Mouse (Mus musculus): ENCODE measurements at regions not wholly inside any gene's neighbourhood (a gene's known extent, or its start where the extent isn't known, plus 50 kb on each side); places are given as distances from the start of the nearest gene placed in this dataset.
"Not testable (repeated sequence)": the region's sequence is repeated elsewhere in the genome, so short reads cannot be mapped to it uniquely, and the experiment has no call there.

- ATAC-seq (replicated peaks; ENCODE audit: extremely low read depth, insufficient read depth, low FRiP score): no peak
- H3K36me3 ChIP-seq (ENCODE audit: control insufficient read depth, insufficient read depth): no peaks in the 10 kb centered on the region
- no peaks in the 10 kb centered on the region for H3K27me3 ChIP-seq (ENCODE audit: control insufficient read depth, insufficient read depth, low read length)
- H3K9me3 ChIP-seq (replicated peaks; ENCODE audit: control insufficient read depth, low read length): no peaks in the 10 kb centered on the region
- no peak overlapping the region for H3K9ac ChIP-seq (ENCODE audit: low read length)
- WGBS: 41% methylated on average over 6 of the region's 6 CpGs
- no peak overlapping the region for H3K4me3 ChIP-seq (ENCODE audit: low read length)
- no peak overlapping the region for H3K27ac ChIP-seq (ENCODE audit: low read length)
- H3K4me1 ChIP-seq (ENCODE audit: control insufficient read depth, insufficient read depth, low read length): no peaks in the 10 kb centered on the region
- no peak overlapping the region for H3K4me2 ChIP-seq (ENCODE audit: low read depth, low read length)
These were observed 79.5 kb upstream of the Spata13 start for GRCm38 (mm10) chr14:60554222-60554740.

- WGBS: 56% methylated on average over 5 of the region's 5 CpGs
- Histone ChIP-seq H3K4me3 (ENCODE audit: low read length) (no peak overlapping the region), H3K9ac (ENCODE audit: low read length) (no peak overlapping the region), H3K36me3 (ENCODE audit: control insufficient read depth, insufficient read depth) (no peaks in the 10 kb centered on the region), H3K27ac (ENCODE audit: low read length) (no peak overlapping the region), H3K4me1 (ENCODE audit: control insufficient read depth, insufficient read depth, low read length) (no peaks in the 10 kb centered on the region), H3K4me2 (ENCODE audit: low read depth, low read length) (no peak overlapping the region), H3K27me3 (ENCODE audit: control insufficient read depth, insufficient read depth, low read length) (no peaks in the 10 kb centered on the region), H3K9me3 (replicated peaks; ENCODE audit: control insufficient read depth, low read length) (no peaks in the 10 kb centered on the region)
- ATAC-seq (replicated peaks; ENCODE audit: extremely low read depth, insufficient read depth, low FRiP score): no peak
These were observed 77.3 kb upstream of the Spata13 start for GRCm38 (mm10) chr14:60556541-60556940.

- H3K4me2 ChIP-seq (ENCODE audit: low read depth, low read length): no peak overlapping the region
- H3K4me3 ChIP-seq (ENCODE audit: low read length): no peak overlapping the region
- no peak for ATAC-seq (replicated peaks; ENCODE audit: extremely low read depth, insufficient read depth, low FRiP score)
- 77% methylated on average over 4 of the region's 4 CpGs for WGBS
- H3K27me3 ChIP-seq (ENCODE audit: control insufficient read depth, insufficient read depth, low read length): no peaks in the 10 kb centered on the region
- H3K9ac ChIP-seq (ENCODE audit: low read length): no peak overlapping the region
- H3K27ac ChIP-seq (ENCODE audit: low read length): no peak overlapping the region
- H3K4me1 ChIP-seq (ENCODE audit: control insufficient read depth, insufficient read depth, low read length): no peaks in the 10 kb centered on the region
- no peaks in the 10 kb centered on the region for H3K36me3 ChIP-seq (ENCODE audit: control insufficient read depth, insufficient read depth)
- H3K9me3 ChIP-seq (replicated peaks; ENCODE audit: control insufficient read depth, low read length): no peaks in the 10 kb centered on the region
These were observed 76.8 kb upstream of the Spata13 start for GRCm38 (mm10) chr14:60557020-60557419.

GRCm38 (mm10) chr14:60559376-60559775, 74.4 kb upstream of the Spata13 start:
- no peaks in the 10 kb centered on the region for H3K27me3 ChIP-seq (ENCODE audit: control insufficient read depth, insufficient read depth, low read length)
- H3K4me2 ChIP-seq (ENCODE audit: low read depth, low read length): no peak overlapping the region
- H3K9ac ChIP-seq (ENCODE audit: low read length): no peak overlapping the region
- H3K4me1 ChIP-seq (ENCODE audit: control insufficient read depth, insufficient read depth, low read length): no peaks in the 10 kb centered on the region
- H3K4me3 ChIP-seq (ENCODE audit: low read length): no peak overlapping the region
- H3K27ac ChIP-seq (ENCODE audit: low read length): no peak overlapping the region
- WGBS: 66% methylated on average over 5 of the region's 5 CpGs
- no peaks in the 10 kb centered on the region for H3K36me3 ChIP-seq (ENCODE audit: control insufficient read depth, insufficient read depth)
- no peak for ATAC-seq (replicated peaks; ENCODE audit: extremely low read depth, insufficient read depth, low FRiP score)
- H3K9me3 ChIP-seq (replicated peaks; ENCODE audit: control insufficient read depth, low read length): no peaks in the 10 kb centered on the region

- ATAC-seq (replicated peaks; ENCODE audit: extremely low read depth, insufficient read depth, low FRiP score): no peak
- H3K27ac ChIP-seq (ENCODE audit: low read length): no peak overlapping the region
- H3K36me3 ChIP-seq (ENCODE audit: control insufficient read depth, insufficient read depth): no peaks in the 10 kb centered on the region
- WGBS: 81% methylated on average over 13 of the region's 13 CpGs
- H3K9me3 ChIP-seq (replicated peaks; ENCODE audit: control insufficient read depth, low read length): no peaks in the 10 kb centered on the region
- H3K4me3 ChIP-seq (ENCODE audit: low read length): no peak overlapping the region
- no peaks in the 10 kb centered on the region for H3K4me1 ChIP-seq (ENCODE audit: control insufficient read depth, insufficient read depth, low read length)
- H3K4me2 ChIP-seq (ENCODE audit: low read depth, low read length): no peak overlapping the region
- H3K27me3 ChIP-seq (ENCODE audit: control insufficient read depth, insufficient read depth, low read length): no peaks in the 10 kb centered on the region
- H3K9ac ChIP-seq (ENCODE audit: low read length): no peak overlapping the region
These were observed 73.8 kb upstream of the Spata13 start for GRCm38 (mm10) chr14:60559826-60560529.

- H3K9me3 ChIP-seq (replicated peaks; ENCODE audit: control insufficient read depth, low read length): no peaks in the 10 kb centered on the region
- H3K4me2 ChIP-seq (ENCODE audit: low read depth, low read length): no peak overlapping the region
- H3K9ac ChIP-seq (ENCODE audit: low read length): no peak overlapping the region
- H3K27me3 ChIP-seq (ENCODE audit: control insufficient read depth, insufficient read depth, low read length): no peaks in the 10 kb centered on the region
- no peaks in the 10 kb centered on the region for H3K36me3 ChIP-seq (ENCODE audit: control insufficient read depth, insufficient read depth)
- H3K27ac ChIP-seq (ENCODE audit: low read length): no peak overlapping the region
- ATAC-seq (replicated peaks; ENCODE audit: extremely low read depth, insufficient read depth, low FRiP score): no peak
- H3K4me1 ChIP-seq (ENCODE audit: control insufficient read depth, insufficient read depth, low read length): no peaks in the 10 kb centered on the region
- H3K4me3 ChIP-seq (ENCODE audit: low read length): no peak overlapping the region
- WGBS: 73% methylated on average over 5 of the region's 5 CpGs
These were observed 57.5 kb upstream of the Spata13 start for GRCm38 (mm10) chr14:60576281-60576680.

- ATAC-seq (replicated peaks; ENCODE audit: extremely low read depth, insufficient read depth, low FRiP score); H3K36me3 ChIP-seq (ENCODE audit: control insufficient read depth, insufficient read depth); H3K4me1 ChIP-seq (ENCODE audit: control insufficient read depth, insufficient read depth, low read length); H3K4me2 ChIP-seq (ENCODE audit: low read depth, low read length); H3K27me3 ChIP-seq (ENCODE audit: control insufficient read depth, insufficient read depth, low read length); H3K27ac ChIP-seq (ENCODE audit: low read length); H3K4me3 ChIP-seq (ENCODE audit: low read length); H3K9me3 ChIP-seq (replicated peaks; ENCODE audit: control insufficient read depth, low read length); H3K9ac ChIP-seq (ENCODE audit: low read length): not testable (repeated sequence)
These were observed 53.7 kb upstream of the Spata13 start for GRCm38 (mm10) chr14:60580131-60580530.

Measured in heart, embryonic 16.5 days (tissue).